Comparison of ENCODE assay signal across 21 mouse cellular contexts in genomic region chr10:76819321-76819720, GRCm38 (mm10).
DNase-seq lines count a peak whose midpoint lies in the region; TF ChIP-seq lines count a peak whose summit lies in the region.
"Had no signal": no experiment of that assay in that cellular context is flagged by ENCODE, and none has a peak within 500 bp of the region (broad histone marks: within the 10 kb centered on the region; RNA-seq: fewer than 3 reads in every experiment).

No protein-coding gene starts in this region.

- no peaks in the 10 kb centered on the region for H3K27me3 ChIP-seq in kidney, adult 2 months (replicated peaks; ENCODE audit: control insufficient read depth, insufficient read depth, low read length)
- H3K27me3 ChIP-seq: heart, embryonic 13.5 days; midbrain, embryonic 15.5 days had no signal

- intact Hi-C loops in left cerebral cortex, postnatal 4 days (cut with DNase I) = no loop called here

- TF ChIP-seq CTCF in kidney, adult 2 months (conservative IDR thresholded peaks at IDR 0.05; ENCODE audit: insufficient read depth, insufficient read length, low read depth, low read length) = no peak

- no peaks in the 10 kb centered on the region for H3K4me1 ChIP-seq in kidney, adult 2 months (ENCODE audit: control insufficient read depth, insufficient read depth, low read length)

- no peak for TF ChIP-seq POLR2A in kidney, adult 2 months (IDR thresholded peaks at IDR 0.05; ENCODE audit: low read depth, low read length)

- no peak overlapping the region for H3K4me3 ChIP-seq in kidney, adult 2 months (ENCODE audit: insufficient read depth, low read depth, low read length)
- H3K4me3 ChIP-seq: heart, embryonic 13.5 days; left cerebral cortex, adult 2 months; midbrain, embryonic 15.5 days; myocyte had no signal

- H3K27ac ChIP-seq in kidney, adult 2 months (ENCODE audit: insufficient read depth, low read depth, low read length) = no peak overlapping the region
- H3K27ac ChIP-seq: heart, embryonic 13.5 days; hindbrain, postnatal 0 days; left cerebral cortex, adult 2 months; midbrain, embryonic 15.5 days had no signal

- no peaks in the 10 kb centered on the region for H3K36me3 ChIP-seq in kidney, adult 2 months (ENCODE audit: control insufficient read depth, insufficient read depth, low read length)
- H3K36me3 ChIP-seq: heart, embryonic 13.5 days; midbrain, embryonic 15.5 days had no signal

- DNase-seq in cerebellum, adult 11-12 months = peak; percentile 20
- no peak for DNase-seq in cerebellum, adult 9-11 months
- peak; percentile 84 for DNase-seq in kidney, adult 2 months
- no peak for DNase-seq in kidney, postnatal 4 days
- peak; percentile 84 for DNase-seq in kidney, adult 9 months
- peak; percentile 64 to 69 for DNase-seq in kidney, postnatal 36 days
- no peak for DNase-seq in left cerebral cortex, postnatal 4 days
- no peak for DNase-seq in liver
- DNase-seq: adrenal gland, adult 8-10 months; cerebellum, adult 2 months; gastrocnemius, postnatal 10 days; heart, adult 18-20 months; heart, postnatal 14 days; lung, postnatal 4 days; right cerebral cortex, postnatal 14 days; spleen, adult 18-20 months had no signal

- 63% methylated on average over 2 of the region's 2 CpGs for WGBS in kidney, adult 2 months

Comparison
In these comparisons a context has a peak if more than half of its experiments do, and no peak if none do; other contexts are left out.
1. DNase-seq: peak in cerebellum, adult 11-12 months (single experiment), kidney, adult 2 months (single experiment), kidney, adult 9 months (single experiment) and kidney, postnatal 36 days (2 of 2); none in cerebellum, adult 9-11 months (single experiment), kidney, postnatal 4 days (0 of 2), left cerebral cortex, postnatal 4 days (single experiment) and liver (single experiment).